Mouse (Mus musculus): ENCODE measurements around the gene Rnh1. TPM values are rescaled to one million over a fixed set of nuclear protein-coding genes. Genes with fewer than 3 reads are reported as not detected.

The Rnh1 gene
- polyA plus RNA-seq, 1 experiment, result 1.5 TPM

GRCm38 (mm10) chr7:141115874-141116273 is 56.8 kb downstream of the Rnh1 start:
- TF ChIP-seq GATA1 (IDR thresholded peaks at IDR 0.05; ENCODE audit: low read length), result no peak

Other genes with a start within 250 kb of the Rnh1 start
- gene Pgghg, start 231.5 kb downstream of the Rnh1 start, polyA plus RNA-seq (2012), result 6.3 and 7.2 TPM in 2 replicates
- 0.43 and 0.61 TPM in 2 replicates for gene Ifitm5, start 222.6 kb downstream of the Rnh1 start, polyA plus RNA-seq (2012)
- gene Gm45717, start 216.9 kb downstream of the Rnh1 start, polyA plus RNA-seq (2012), result not detected in 2 replicates
- gene Ifitm2, start 216.9 kb downstream of the Rnh1 start, polyA plus RNA-seq (2012), result 234 and 285 TPM in 2 replicates
- 0.08 and 0.26 TPM in 2 replicates for gene Ifitm1, start 205.6 kb downstream of the Rnh1 start, polyA plus RNA-seq (2012)
- not detected in 2 replicates for gene Ifitm3, start 162.1 kb downstream of the Rnh1 start, polyA plus RNA-seq (2012)
- not detected in 2 replicates for gene Ifitm6, start 154.9 kb downstream of the Rnh1 start, polyA plus RNA-seq (2012)
- gene Gm17387, start 143.7 kb downstream of the Rnh1 start, polyA plus RNA-seq (2012), result not detected in 2 replicates
- not detected in 2 replicates for gene B4galnt4, start 111.8 kb downstream of the Rnh1 start, polyA plus RNA-seq (2012)
- 0.05 TPM in 1 of 2 replicates, not detected in the other for gene Pkp3, start 94.6 kb downstream of the Rnh1 start, polyA plus RNA-seq (2012)
- gene Sigirr, start 72.3 kb downstream of the Rnh1 start, polyA plus RNA-seq (2012), result 7.2 and 9.5 TPM in 2 replicates
- not detected in 2 replicates for gene Ano9, start 55.1 kb downstream of the Rnh1 start, polyA plus RNA-seq (2012)
- gene Ptdss2, start 50.5 kb downstream of the Rnh1 start, polyA plus RNA-seq (2012), result 49.9 and 62.6 TPM in 2 replicates
- 46.6 and 52.7 TPM in 2 replicates for gene Hras, start 21.1 kb upstream of the Rnh1 start, polyA plus RNA-seq (2012)
- 2.4 and 3.1 TPM in 2 replicates for gene Lrrc56, start 21.3 kb upstream of the Rnh1 start, polyA plus RNA-seq (2012)
- gene Lmntd2, start 41.2 kb upstream of the Rnh1 start, polyA plus RNA-seq (2012), result 0.08 and 0.10 TPM in 2 replicates
- gene Rassf7, start 43.0 kb upstream of the Rnh1 start, polyA plus RNA-seq (2012), result 12.7 and 20.3 TPM in 2 replicates
- 132 and 133 TPM in 2 replicates for gene Phrf1, start 55.9 kb upstream of the Rnh1 start, polyA plus RNA-seq (2012)
- gene Irf7, start 93.6 kb upstream of the Rnh1 start, polyA plus RNA-seq (2012), result 24.4 and 30.7 TPM in 2 replicates
- gene Cdhr5, start 103.9 kb upstream of the Rnh1 start, polyA plus RNA-seq (2012), result not detected in 2 replicates
- gene Sct, start 106.3 kb upstream of the Rnh1 start, polyA plus RNA-seq (2012), result not detected in 2 replicates
- gene Drd4, start 119.1 kb upstream of the Rnh1 start, polyA plus RNA-seq (2012), result 0.03 TPM in 1 of 2 replicates, not detected in the other
- gene Deaf1, start 154.8 kb upstream of the Rnh1 start, polyA plus RNA-seq (2012), result 72.4 and 106 TPM in 2 replicates
- gene Tmem80, start 154.9 kb upstream of the Rnh1 start, polyA plus RNA-seq (2012), result 8.7 and 9.3 TPM in 2 replicates
- not detected in 2 replicates for gene Eps8l2, start 166.0 kb upstream of the Rnh1 start, polyA plus RNA-seq (2012)
- 96.8 and 412 TPM in 2 replicates for gene Taldo1, start 219.3 kb upstream of the Rnh1 start, polyA plus RNA-seq (2012)
- 16.2 and 16.7 TPM in 2 replicates for gene Gatd1, start 241.3 kb upstream of the Rnh1 start, polyA plus RNA-seq (2012)